Mouse (Mus musculus): ENCODE data around the gene Frzb.

Frzb gene

DNA sequence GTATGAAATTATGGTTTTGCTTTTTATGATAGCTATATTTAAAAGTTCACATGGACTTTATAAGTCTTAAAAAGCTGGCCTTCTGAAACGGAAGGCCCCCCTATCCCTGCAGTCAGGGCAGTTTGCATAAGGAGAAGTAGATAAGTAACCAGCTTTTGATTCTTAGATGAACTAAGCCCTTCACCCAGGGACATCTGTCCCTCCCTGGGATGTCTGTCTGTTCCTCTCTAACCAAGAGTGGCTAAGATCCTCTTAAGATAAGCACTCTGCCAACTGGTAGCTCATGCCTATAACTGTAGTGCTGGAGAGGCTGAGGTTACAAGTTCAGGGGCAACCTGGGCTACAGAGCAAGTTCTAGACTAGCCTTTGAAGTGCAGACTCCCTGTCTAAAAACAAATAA, 25.4 kb downstream of the Frzb start:
- no peak for DNase-seq

DNA sequence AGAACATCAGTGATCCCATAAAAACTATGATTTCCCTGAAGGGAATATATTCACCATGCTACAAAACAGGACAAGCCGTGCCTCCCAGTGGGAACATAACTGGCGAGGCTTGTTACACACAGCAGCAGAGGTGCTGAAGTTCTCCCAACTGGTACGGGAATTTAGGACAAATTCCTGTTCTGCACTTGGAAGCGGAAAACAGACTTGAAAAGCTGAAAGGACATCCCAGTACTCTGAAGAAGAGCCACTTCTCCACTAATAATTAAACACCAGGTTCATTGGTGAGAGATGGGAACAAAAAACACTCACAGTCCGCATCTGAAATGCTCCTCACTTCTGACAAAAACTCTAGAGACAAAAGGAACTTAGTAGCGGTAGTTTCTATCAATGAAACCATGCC, 31.1 kb downstream of the Frzb start:
- DNase-seq: no peak

DNA sequence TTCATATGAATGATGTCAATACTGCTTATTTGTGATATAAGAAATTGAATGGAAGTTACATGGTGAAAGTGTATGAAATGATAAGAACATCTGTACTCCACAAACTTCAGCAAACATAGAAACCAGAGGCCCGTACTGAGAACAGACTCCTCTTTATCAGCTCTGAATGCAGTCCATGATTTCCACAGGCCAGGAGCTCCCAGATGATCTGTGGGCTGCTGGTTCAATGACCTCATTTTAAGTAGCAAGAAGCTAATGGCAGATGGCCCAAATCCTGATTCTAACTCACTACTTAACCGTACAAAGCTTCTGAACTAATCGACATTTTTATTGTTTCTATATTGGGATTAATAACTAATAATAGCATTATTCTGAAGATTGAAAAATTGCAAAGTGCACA, 33.0 kb downstream of the Frzb start:
- no peak for DNase-seq

DNA sequence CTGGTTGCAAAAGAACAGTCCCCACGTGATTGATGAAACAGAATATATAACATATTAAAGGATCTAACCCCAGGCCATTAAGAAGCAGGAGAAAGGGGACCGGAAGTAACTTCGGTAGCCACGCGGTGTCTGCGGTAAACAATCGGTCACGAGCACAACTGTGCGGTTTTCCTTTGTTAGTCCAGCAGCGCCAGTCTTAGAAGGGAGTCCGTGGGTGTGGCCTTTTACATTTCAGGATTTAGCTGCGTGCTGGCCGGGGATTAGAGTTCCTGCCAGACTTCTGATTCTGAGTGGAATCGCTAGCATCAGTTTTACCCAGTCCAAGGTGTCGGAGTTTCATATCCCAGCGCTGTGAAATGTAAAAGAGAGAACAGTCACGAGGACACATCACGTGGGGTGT, 34.3 kb downstream of the Frzb start:
- no peak for DNase-seq

DNA sequence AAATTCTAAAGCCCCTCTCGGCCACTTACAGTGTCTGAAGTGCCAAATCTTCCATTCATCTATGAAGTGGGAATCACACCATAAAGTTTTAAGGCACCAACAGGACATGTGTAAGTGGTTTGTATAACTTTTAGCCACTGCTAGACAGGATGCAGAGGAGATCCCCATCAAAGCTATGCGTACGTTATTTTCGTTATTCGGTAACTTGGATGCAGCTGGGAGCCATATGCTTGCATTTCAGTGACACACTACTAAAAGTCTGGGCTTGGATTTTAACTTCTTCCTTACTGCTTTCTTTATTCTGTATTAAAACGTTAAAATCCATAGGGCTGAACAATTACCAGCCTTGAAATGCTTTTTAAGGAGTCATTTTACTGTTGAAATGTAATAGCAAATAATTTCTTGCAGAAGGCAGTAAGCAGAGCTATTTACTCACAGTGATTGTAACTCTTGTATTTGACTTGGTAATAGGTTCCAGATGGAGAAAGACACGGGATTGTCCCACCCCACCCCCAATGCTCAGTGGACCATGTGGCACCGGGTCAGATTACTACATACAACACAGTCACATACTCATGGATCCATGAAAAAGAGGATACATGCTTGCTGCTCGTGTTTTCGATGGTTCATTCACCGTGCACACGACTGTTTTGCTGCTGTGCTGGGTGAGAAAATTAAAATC, 37.4 kb downstream of the Frzb start:
- DNase-seq: no peak

DNA sequence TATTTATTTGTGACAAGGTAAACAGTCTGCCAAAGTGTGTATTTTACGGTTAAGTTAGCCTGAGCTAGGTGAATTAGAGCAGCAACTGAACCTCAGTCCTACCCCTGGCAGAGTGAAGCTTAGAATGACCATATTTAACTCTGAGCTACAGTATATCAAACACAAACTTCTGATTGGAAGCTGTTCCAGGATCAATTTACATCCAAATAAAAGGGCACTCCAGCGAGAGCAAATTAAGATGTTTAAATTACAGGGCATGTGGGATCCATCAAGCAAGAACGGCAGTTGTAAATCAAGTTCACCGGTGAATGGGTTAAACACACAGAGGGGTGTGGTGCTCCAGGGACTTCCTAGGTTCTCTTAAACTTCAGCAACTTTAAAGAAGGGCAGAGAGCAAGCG, 42.7 kb downstream of the Frzb start:
- no peak for DNase-seq

DNA sequence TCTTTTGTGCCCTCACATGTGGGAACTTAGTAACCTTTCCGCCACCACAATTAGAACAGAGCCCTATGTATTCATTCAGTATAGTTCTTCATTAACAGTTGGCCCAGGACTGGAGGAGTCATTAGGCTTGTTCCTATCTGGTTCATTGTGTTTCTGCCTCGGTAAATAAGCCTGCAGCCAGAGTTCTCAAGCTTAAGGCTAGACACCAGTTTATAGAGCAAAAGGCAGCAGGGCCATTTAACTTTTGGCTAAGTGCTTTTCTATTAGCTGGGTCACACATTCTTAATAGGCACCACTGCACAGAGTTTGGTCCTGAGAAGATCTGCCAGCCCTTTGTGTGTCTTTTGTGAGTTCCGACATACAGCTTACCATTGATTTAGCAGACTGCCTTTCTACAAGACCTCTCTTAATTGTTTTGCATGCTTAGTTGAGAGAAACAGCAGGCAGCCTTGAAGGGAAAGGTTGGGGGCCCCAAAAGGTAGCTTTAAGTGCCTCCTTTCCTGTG, 48.8 kb downstream of the Frzb start:
- DNase-seq: no peak

DNA sequence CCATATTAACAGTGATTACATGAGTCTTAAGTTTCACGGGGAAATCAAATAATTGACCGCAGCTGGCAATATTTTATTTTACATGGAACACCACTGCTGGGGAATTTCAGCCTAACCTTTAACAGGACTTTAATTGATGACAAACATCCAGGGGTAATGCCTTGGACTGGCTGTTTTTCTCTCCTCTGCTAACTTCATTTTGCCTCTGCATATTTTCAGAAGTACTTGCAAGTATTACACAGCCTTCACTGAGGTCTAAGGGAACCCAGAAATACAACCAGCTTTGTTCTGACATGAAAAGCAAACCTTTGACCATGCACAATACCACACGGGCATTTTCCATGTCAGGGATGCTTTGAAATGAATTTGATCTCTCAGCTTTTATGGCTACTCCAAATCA, 50.6 kb downstream of the Frzb start:
- no peak for DNase-seq

DNA sequence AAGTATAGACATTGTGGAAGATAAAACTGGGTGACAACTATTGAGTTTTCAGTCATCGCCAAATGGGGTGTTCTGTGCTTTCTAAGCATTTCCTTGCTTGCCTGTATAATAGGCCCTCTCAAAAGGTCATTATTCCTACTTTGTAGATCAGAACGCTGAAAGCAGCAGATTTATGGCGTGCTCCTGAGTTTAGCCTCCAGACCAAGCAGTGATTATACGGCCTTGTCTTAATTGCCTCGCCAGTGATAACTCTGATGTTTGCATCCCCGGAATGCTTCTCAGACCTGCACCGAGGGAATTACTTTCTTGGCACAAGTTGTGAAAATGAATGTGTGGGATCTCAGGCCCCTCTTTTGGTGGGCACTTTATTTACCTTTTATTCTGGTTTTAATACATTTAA, 51.4 kb downstream of the Frzb start:
- no peak for DNase-seq

DNA sequence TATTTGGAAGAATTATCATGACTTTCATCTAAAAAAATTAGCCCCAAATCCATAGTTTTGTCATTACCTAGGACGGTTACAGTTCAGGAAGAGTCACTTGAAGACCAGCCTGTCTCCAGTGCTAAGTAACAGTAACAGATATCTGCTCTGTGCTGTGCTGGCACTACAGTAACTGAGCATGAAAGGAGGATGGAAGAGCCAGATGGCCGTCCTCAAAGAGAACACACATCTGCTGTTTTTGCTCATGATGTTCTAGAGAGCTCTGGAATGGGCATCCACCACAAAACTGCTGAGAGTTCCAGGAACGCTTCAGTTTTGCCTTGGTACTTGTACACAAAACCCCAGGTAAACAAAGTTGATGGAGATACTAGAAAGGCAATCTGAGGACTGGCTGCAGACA, 59.1 kb downstream of the Frzb start:
- no peak for DNase-seq

DNA sequence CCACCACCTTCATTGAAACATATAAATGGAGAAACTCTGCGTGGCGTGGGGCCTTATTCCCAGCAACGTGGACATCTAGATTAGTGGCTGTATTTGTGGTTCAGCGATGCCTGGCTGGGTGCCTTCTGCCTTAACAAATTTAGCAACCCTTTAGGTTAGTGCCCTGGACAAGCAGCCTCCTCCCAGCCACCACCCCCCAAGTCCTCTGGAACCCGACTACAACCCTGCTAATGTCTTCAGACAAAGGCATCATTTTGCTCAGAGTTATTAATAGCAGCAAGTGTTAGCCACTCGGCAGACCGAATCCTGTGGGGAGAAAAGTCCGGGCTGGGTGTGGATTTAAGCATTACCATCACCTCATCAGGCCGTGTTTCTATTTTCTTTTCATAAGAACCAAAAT, 59.8 kb downstream of the Frzb start:
- no peak for DNase-seq

DNA sequence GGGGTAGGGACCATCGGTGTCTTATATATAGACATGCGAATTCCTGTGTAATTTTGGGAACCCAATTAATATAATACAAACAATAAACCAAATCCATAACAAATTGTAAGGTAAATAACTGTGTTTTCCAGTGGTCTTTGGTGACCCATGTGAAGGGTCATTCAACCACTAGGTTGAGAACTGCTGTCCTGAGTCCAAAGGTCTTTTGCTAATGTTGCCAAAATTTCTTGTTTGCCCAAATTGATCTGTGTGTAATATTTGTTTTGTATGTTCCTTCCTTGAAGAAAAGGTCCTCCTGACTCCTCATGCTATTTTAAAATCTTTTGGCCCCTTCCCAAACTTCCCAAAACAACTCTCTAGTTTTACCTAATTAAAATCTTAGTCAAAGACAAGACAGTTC, 61.2 kb downstream of the Frzb start:
- DNase-seq: no peak

DNA sequence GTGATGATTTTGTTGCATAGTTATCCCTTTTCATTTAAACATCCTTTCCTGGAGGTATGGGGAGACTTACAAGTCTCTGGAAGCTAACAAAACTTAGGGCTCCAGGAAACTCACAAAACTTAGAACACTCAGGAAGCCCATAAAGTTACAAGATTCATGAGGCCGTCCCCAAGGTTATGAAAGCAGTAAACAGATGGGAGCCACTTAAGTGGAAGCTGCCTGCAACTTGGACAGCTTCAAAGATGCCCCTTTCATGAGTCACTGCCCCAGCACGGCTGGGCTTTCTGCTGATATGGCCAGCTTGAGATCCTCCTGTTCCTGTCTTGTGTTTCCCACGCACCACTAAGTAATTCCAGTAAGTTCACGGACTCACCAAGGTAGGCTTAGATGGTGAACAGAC, 63.0 kb downstream of the Frzb start:
- no peak for DNase-seq

DNA sequence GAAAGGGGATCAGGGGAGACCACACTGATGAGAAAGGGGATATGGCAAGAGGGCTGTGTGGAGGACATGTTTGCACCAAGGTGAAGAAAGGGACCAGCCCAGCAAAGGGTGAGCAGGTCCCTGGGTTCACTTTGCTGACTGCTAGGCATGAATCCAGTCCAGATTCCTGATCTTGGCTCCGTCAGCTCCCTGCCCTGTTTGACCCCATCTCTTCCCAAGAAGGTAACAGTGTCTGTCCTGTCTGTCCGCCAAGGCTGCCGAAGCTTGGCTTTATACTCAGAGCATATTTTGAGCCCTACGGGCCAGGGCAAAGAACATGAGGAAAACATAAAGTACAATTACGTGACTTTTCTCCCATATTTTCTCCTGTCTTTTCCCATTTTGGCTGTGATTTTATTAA, 67.6 kb downstream of the Frzb start:
- DNase-seq: no peak

DNA sequence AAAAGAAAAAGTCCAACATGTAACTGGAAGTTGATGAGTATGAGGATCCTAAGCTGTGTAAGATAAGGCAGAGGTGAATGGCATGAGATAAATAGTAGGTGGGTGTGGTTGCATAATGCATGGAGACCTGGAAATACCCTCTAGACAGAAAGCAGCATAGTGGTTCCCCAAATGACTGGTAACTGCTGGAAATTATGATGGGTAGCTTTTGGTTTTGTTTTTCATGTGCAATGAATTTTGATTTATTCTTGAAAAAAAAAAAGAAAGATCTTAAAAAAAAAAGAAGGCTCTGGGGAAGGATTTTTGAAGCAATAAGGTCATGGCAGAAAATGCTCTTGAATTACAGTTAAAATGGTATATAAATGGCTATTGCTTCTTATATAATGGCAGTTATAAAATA, 72.5 kb downstream of the Frzb start:
- DNase-seq: no peak

DNA sequence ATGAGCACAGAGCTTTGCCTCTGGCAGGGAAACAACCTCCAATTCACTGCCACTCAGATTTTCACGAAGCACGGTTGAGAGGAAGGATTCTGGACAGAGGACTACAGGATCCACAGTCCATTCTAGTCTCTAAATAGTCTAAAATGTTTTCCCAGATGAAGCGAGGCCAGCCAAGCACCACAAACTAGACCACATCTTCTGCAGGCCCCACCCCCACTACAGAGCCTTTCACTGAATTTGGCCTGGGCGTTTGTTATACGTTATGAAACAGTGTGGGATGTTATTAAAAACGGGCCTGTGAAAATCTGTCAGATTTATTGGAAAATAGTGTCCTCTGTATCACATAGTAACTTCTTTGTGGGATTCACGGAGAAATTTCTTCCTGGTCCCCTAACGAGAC, 76.0 kb downstream of the Frzb start:
- DNase-seq: no peak

Data from cerebellum, adult 9-11 months (tissue).